Mouse (Mus musculus) hematopoietic multipotent progenitor cell, adult 10-12 weeks (in vitro differentiated cells): ENCODE measurements around the gene Ssxb10. TPM values are rescaled to one million over a fixed set of nuclear protein-coding genes. Genes with fewer than 3 reads are reported as not detected.

Source experiments
- polyA plus RNA-seq: library from polyadenylated mRNA; stranded (reverse); fragments of >175 nt; gene quantifications from 2 replicates; pipeline ENCODE4 v1.2.3, GENCODE M21; 2012; ENCODE audit warnings: low replicate concordance

Gene Ssxb10
- not detected in 2 replicates for polyA plus RNA-seq

GRCm38 (mm10) chrX:8327124-8327523 lies at the start of gene Ssxb10:
Gene Ssxb10, plus strand, starts transcription at chrX:8327424.

GRCm38 (mm10) chrX:8366678-8367077 lies 39.5 kb downstream of the Ssxb10 start, which contains the start of gene Ssxb9:
Gene Ssxb9, plus strand, starts transcription at chrX:8366978.

Other genes starting within 250 kb of the Ssxb10 start
- gene Was, start 236.9 kb upstream of the Ssxb10 start, polyA plus RNA-seq, result 203 and 558 TPM in 2 replicates
- gene Wdr13, start 194.5 kb upstream of the Ssxb10 start, polyA plus RNA-seq, result 35.6 and 35.9 TPM in 2 replicates
- gene Rbm3, start 181.5 kb upstream of the Ssxb10 start, polyA plus RNA-seq, result 29.3 and 167 TPM in 2 replicates
- 4.5 and 7.7 TPM in 2 replicates for gene Tbc1d25, start 151.2 kb upstream of the Ssxb10 start, polyA plus RNA-seq
- gene Ebp, start 133.9 kb upstream of the Ssxb10 start, polyA plus RNA-seq, result 2.5 and 5.4 TPM in 2 replicates
- 1.2 and 1.5 TPM in 2 replicates for gene Porcn, start 120.9 kb upstream of the Ssxb10 start, polyA plus RNA-seq
- 8.0 and 8.3 TPM in 2 replicates for gene Ftsj1, start 75.0 kb upstream of the Ssxb10 start, polyA plus RNA-seq
- gene Slc38a5, start 56.3 kb upstream of the Ssxb10 start, polyA plus RNA-seq, result 0.38 and 35.8 TPM in 2 replicates
- not detected in 2 replicates for gene Ssxb9, start 39.6 kb downstream of the Ssxb10 start, polyA plus RNA-seq
- gene Ssxb1, start 85.9 kb downstream of the Ssxb10 start, polyA plus RNA-seq, result not detected in 2 replicates
- not detected in 2 replicates for gene Ssxb2, start 134.3 kb downstream of the Ssxb10 start, polyA plus RNA-seq
- gene Gm14459, start 197.5 kb downstream of the Ssxb10 start, polyA plus RNA-seq, result not detected in 2 replicates
- gene Ssxb6, start 220.8 kb downstream of the Ssxb10 start, polyA plus RNA-seq, result not detected in 2 replicates